Mouse (Mus musculus) heart, postnatal 0 days (tissue): ENCODE data around the gene Crtap.

Experiments used
- CTCF ChIP-seq: IDR thresholded peaks from 2 replicates; pipeline ENCODE4 v1.5.1; 2016; ENCODE audit warnings: antibody characterized with exemption, control low read depth, low read depth
- EP300 ChIP-seq: IDR thresholded peaks from 2 replicates; pipeline ENCODE4 v1.6.1; 2016; ENCODE audit warnings: antibody characterized with exemption, low read depth

- no peak for TF ChIP-seq EP300
- TF ChIP-seq CTCF, result no peak
These were observed 19.9 kb upstream of the Crtap start for GRCm38 (mm10) chr9:114410313-114410862.
